Mouse (Mus musculus) neural tube, embryonic 11.5 days (tissue): ENCODE data around the gene Nudt8. TPM values are rescaled to one million over a fixed set of nuclear protein-coding genes. Genes with fewer than 3 reads are reported as not detected.
A peak's percentile ranks its signal among the peaks of the same experiment; 100 is the strongest.

Source experiments
- ATAC-seq: fragments of 200-750 bp; cut with Nextera tagmentation; 2 replicates; pipeline ENCODE4 v1.8.0; 2017; ENCODE audit warnings: moderate number of reproducible peaks, mild to moderate bottlenecking, moderate TSS enrichment, moderate library complexity; ENCODE audit not compliant: insufficient read depth, low FRiP score, low TSS enrichment
- DNase-seq: peaks from one replicate; pipeline ENCODE4 v3.0.0-alpha.2; 2015; ENCODE audit warnings: low spot score
- H3K27ac ChIP-seq: fragments of 300-500 bp; sonication (generic); 2 replicates; pipeline ENCODE4 v1.5.1; 2014; ENCODE audit warnings: low read depth, mild to moderate bottlenecking, low read length
- H3K27me3 ChIP-seq: fragments of 300-500 bp; sonication (generic); 2 replicates; pipeline ENCODE4 v1.6.1; 2014; ENCODE audit warnings: mild to moderate bottlenecking, low read length, mixed read lengths; ENCODE audit not compliant: control insufficient read depth, insufficient read depth
- H3K36me3 ChIP-seq: fragments of 300-500 bp; sonication (generic); 2 replicates; pipeline ENCODE4 v1.6.1; 2014; ENCODE audit warnings: mild to moderate bottlenecking, low read length, moderate library complexity, mixed read lengths; ENCODE audit not compliant: control insufficient read depth, insufficient read depth
- H3K4me1 ChIP-seq: fragments of 300-500 bp; sonication (generic); 2 replicates; pipeline ENCODE4 v1.6.1; 2014; ENCODE audit warnings: low read length, mixed read lengths; ENCODE audit not compliant: control insufficient read depth, insufficient read depth
- H3K4me2 ChIP-seq: fragments of 300-500 bp; sonication (generic); 2 replicates; pipeline ENCODE4 v1.6.1; 2014; ENCODE audit warnings: low read depth, mild to moderate bottlenecking, moderate library complexity
- H3K4me3 ChIP-seq: fragments of 300-500 bp; sonication (generic); 2 replicates; pipeline ENCODE4 v1.5.1; 2014; ENCODE audit warnings: low read depth, low read length
- H3K9ac ChIP-seq: fragments of 300-500 bp; sonication (generic); 2 replicates; pipeline ENCODE4 v1.6.1; 2014; ENCODE audit warnings: mild to moderate bottlenecking, low read length
- H3K9me3 ChIP-seq: fragments of 300-500 bp; sonication (generic); 2 replicates; pipeline ENCODE4 v1.6.1; 2016; ENCODE audit warnings: low read length; ENCODE audit not compliant: control insufficient read depth
- WGBS: fragments of 180-500 bp; shearing (Covaris S2); extraction: QIAGEN DNeasy Blood & Tissue Kit; methylation state at CpG from one replicate; pipeline ENCODE4 v1.1.7; 2014; 5-methylcytosine and 5-hydroxymethylcytosine counted together
- polyA plus RNA-seq: library from polyadenylated mRNA; unstranded; fragments of >200 nt; fragmentation: Nextera tagmentation; extraction: Ambion mirVana; gene quantifications from 2 replicates; pipeline ENCODE4 v1.2.1, GENCODE M21; 2014

Nudt8 gene
- polyA plus RNA-seq, 1 experiment from 2014 or later: 20.8 TPM

GRCm38 (mm10) chr19:4000949-4001525 lies 657 bp downstream of the Nudt8 start:
- DNase-seq (no peak), ATAC-seq (0 out of 2 replicates have a peak, but pooled peaks have one; percentile 18)
- H3K4me2 ChIP-seq: peak overlapping the region; percentile 94
- H3K9ac ChIP-seq: peak overlapping the region; percentile 88
- peak overlapping the region; percentile 69 for H3K4me3 ChIP-seq
- H3K36me3 ChIP-seq: no peaks in the 10 kb centered on the region; the same call in 1 of the 2 replicates
- no peaks in the 10 kb centered on the region for H3K27me3 ChIP-seq
- no peaks in the 10 kb centered on the region for H3K9me3 ChIP-seq
- H3K4me1 ChIP-seq: peaks cover 9% of the 10 kb centered on the region; the same call in 1 of the 2 replicates
- H3K27ac ChIP-seq: peak overlapping the region; percentile 94
- WGBS: 23% methylated on average over 17 of the region's 17 CpGs

- Histone ChIP-seq H3K9ac (no peak overlapping the region), H3K4me2 (peak overlapping the region; percentile 94; the same call in 1 of the 2 replicates), H3K36me3 (peaks cover 2% of the 10 kb centered on the region), H3K9me3 (no peaks in the 10 kb centered on the region), H3K27me3 (no peaks in the 10 kb centered on the region), H3K4me1 (peaks cover 9% of the 10 kb centered on the region; the same call in 1 of the 2 replicates), H3K4me3 (no peak overlapping the region), H3K27ac (no peak overlapping the region)
- WGBS: 79% methylated on average over 5 of the region's 5 CpGs
- DNase-seq (no peak), ATAC-seq (no peak)
Observed at GRCm38 (mm10) chr19:4001752-4002151, 1.4 kb downstream of the Nudt8 start.

GRCm38 (mm10) chr19:4003112-4003511 lies 2.7 kb downstream of the Nudt8 start, which contains the start of gene Doc2g:
Gene Doc2g, plus strand, starts transcription at chr19:4003313.
- no peak within 1 kb of the TSS for H3K9ac ChIP-seq
- WGBS: 70% methylated on average over 1 of the region's 1 CpGs
- H3K4me1 ChIP-seq: peaks cover 9% of the 10 kb centered on the region; the same call in 1 of the 2 replicates
- H3K36me3 ChIP-seq: peaks cover 2% of the 10 kb centered on the region
- H3K9me3 ChIP-seq: no peaks in the 10 kb centered on the region
- H3K27ac ChIP-seq: no peak within 1 kb of the TSS
- no peak within 1 kb of the TSS for H3K4me2 ChIP-seq
- no peak within 1 kb of the TSS for H3K4me3 ChIP-seq
- no peaks in the 10 kb centered on the region for H3K27me3 ChIP-seq
- DNase-seq (no peak), ATAC-seq (no peak)

- Histone ChIP-seq H3K9me3 (no peaks in the 10 kb centered on the region), H3K4me2 (no peak overlapping the region), H3K9ac (no peak overlapping the region), H3K27ac (no peak overlapping the region), H3K4me3 (no peak overlapping the region), H3K27me3 (no peaks in the 10 kb centered on the region), H3K36me3 (peaks cover 2% of the 10 kb centered on the region), H3K4me1 (peaks cover 9% of the 10 kb centered on the region; the same call in 1 of the 2 replicates)
- WGBS: 78% methylated on average over 12 of the region's 12 CpGs
- ATAC-seq: no peak
- DNase-seq: no peak
Observed at GRCm38 (mm10) chr19:4003641-4004040, 3.3 kb downstream of the Nudt8 start.

GRCm38 (mm10) chr19:4004331-4004730 lies 4.0 kb downstream of the Nudt8 start:
- Histone ChIP-seq H3K36me3 (peaks cover 2% of the 10 kb centered on the region), H3K27ac (no peak overlapping the region), H3K27me3 (no peaks in the 10 kb centered on the region), H3K4me3 (no peak overlapping the region), H3K4me2 (no peak overlapping the region), H3K4me1 (peaks cover 9% of the 10 kb centered on the region; the same call in 1 of the 2 replicates), H3K9ac (no peak overlapping the region), H3K9me3 (no peaks in the 10 kb centered on the region)
- no peak for DNase-seq
- no peak for ATAC-seq
- WGBS: 83% methylated on average over 15 of the region's 15 CpGs

GRCm38 (mm10) chr19:4005091-4005490 lies 4.7 kb downstream of the Nudt8 start:
- no peaks in the 10 kb centered on the region for H3K27me3 ChIP-seq
- DNase-seq (no peak), ATAC-seq (no peak)
- H3K4me3 ChIP-seq: no peak overlapping the region
- no peak overlapping the region for H3K9ac ChIP-seq
- no peak overlapping the region for H3K27ac ChIP-seq
- H3K9me3 ChIP-seq: no peaks in the 10 kb centered on the region
- 96% methylated on average over 9 of the region's 9 CpGs for WGBS
- no peak overlapping the region for H3K4me2 ChIP-seq
- peaks cover 9% of the 10 kb centered on the region; the same call in 1 of the 2 replicates for H3K4me1 ChIP-seq
- peaks cover 2% of the 10 kb centered on the region for H3K36me3 ChIP-seq

GRCm38 (mm10) chr19:4005971-4006370 lies 5.6 kb downstream of the Nudt8 start:
- Histone ChIP-seq H3K4me1 (peaks cover 7% of the 10 kb centered on the region; the same call in 1 of the 2 replicates), H3K9ac (no peak overlapping the region), H3K4me3 (no peak overlapping the region), H3K4me2 (no peak overlapping the region), H3K27me3 (no peaks in the 10 kb centered on the region), H3K36me3 (peaks cover 2% of the 10 kb centered on the region), H3K9me3 (no peaks in the 10 kb centered on the region), H3K27ac (no peak overlapping the region)
- 95% methylated on average over 8 of the region's 8 CpGs for WGBS
- ATAC-seq: no peak
- no peak for DNase-seq

- H3K27me3 ChIP-seq: no peaks in the 10 kb centered on the region
- H3K4me2 ChIP-seq: no peak overlapping the region
- H3K9me3 ChIP-seq: no peaks in the 10 kb centered on the region
- no peak overlapping the region for H3K9ac ChIP-seq
- H3K27ac ChIP-seq: no peak overlapping the region
- H3K36me3 ChIP-seq: peaks cover 2% of the 10 kb centered on the region; the same call in 1 of the 2 replicates
- peaks cover 5% of the 10 kb centered on the region for H3K4me1 ChIP-seq
- DNase-seq (no peak), ATAC-seq (no peak)
- 94% methylated on average over 5 of the region's 5 CpGs for WGBS
- no peak overlapping the region for H3K4me3 ChIP-seq
Observed at GRCm38 (mm10) chr19:4011086-4011485, 10.7 kb downstream of the Nudt8 start.

- peak; percentile 99 for ATAC-seq
- peaks cover 5% of the 10 kb centered on the region for H3K4me1 ChIP-seq
- no peaks in the 10 kb centered on the region for H3K27me3 ChIP-seq
- DNase-seq: peak; percentile 97
- no peaks in the 10 kb centered on the region; the same call in 1 of the 2 replicates for H3K36me3 ChIP-seq
- H3K27ac ChIP-seq: no peak within 1 kb of the TSS
- H3K9ac ChIP-seq: peak within 1 kb of the TSS; percentile 59
- WGBS: under 1% methylated on average over 45 of the region's 45 CpGs
- H3K4me2 ChIP-seq: peak within 1 kb of the TSS; percentile 60
- peak within 1 kb of the TSS; percentile 56 for H3K4me3 ChIP-seq
- no peaks in the 10 kb centered on the region for H3K9me3 ChIP-seq
Observed at GRCm38 (mm10) chr19:4012432-4013022, 12.1 kb downstream of the Nudt8 start, which contains the start of gene Ndufv1. Gene Ndufv1, minus strand, starts transcription at chr19:4012806.
